Mouse (Mus musculus): ENCODE results near the gene March7.

March7 gene

DNA sequence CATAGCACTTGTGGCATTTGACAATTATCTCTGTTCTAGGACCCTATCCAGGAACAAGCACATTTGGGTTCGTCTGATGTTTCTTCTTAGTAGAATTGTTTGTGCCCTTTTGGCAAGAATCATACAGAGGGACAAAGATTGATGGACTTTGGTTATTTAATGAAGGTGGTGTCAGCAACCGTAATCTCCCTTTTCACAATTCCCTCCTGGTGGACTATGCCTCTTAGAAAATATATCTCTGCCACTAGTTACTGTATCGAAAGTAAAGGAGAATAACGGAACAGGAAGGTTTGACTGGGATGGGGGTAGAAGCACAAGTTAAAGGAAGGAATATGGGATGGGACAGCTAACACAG, 74.8 kb downstream of the March7 start, which contains the start of gene Cd302:
Gene Cd302, minus strand, starts transcription at position 22 of the 355 bp plus-strand sequence.
- in situ Hi-C loops (cut with MseI, MboI), result no loop called here

GRCm38 (mm10) chr2:60285107-60285617, 75.5 kb downstream of the March7 start:
- in situ Hi-C loops (cut with MseI, MboI), result no loop called here

GRCm38 (mm10) chr2:60288606-60289005, 78.9 kb downstream of the March7 start:
- in situ Hi-C loops (cut with MseI, MboI), result no loop called here

DNA sequence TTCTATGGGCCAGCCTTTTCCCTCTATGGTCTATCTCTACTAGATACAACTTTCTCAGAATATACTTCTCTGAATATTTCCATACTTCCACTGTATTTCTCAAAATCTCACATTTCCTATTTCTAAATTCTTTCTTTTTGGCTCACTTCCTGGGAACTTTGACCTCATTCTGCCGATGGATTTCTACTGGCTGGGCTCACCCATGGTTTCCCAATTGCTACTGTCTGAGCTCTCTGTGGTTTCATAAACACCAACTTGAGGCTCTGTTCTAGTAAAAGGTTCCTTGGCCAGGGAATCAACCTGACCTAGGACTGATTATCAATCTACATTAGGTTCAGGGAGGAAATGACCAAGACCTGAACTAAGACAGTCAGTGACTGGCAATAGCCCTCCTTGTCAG, 79.8 kb downstream of the March7 start:
- in situ Hi-C loops (cut with MseI, MboI), result no loop called here

DNA sequence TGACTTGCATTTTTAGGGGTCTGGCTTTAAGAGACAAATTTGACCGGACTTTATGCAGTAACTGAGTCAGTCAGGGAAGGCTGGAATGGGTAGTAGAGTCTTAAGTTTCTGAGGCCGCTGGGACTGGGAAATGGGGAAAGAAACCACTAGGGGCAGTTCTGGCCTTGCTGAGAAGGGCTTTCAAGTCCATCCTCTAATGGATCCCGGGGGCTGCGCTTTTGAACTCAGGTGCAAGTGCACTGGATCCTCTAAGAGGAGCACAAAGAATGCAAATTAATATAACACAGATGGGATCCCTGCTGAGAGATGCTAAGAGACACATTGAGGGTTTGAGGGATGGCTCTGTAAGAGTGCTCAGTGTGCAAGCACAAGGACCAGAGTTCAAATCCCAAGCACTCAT, 81.7 kb downstream of the March7 start:
- in situ Hi-C loops (cut with MseI, MboI), result no loop called here

DNA sequence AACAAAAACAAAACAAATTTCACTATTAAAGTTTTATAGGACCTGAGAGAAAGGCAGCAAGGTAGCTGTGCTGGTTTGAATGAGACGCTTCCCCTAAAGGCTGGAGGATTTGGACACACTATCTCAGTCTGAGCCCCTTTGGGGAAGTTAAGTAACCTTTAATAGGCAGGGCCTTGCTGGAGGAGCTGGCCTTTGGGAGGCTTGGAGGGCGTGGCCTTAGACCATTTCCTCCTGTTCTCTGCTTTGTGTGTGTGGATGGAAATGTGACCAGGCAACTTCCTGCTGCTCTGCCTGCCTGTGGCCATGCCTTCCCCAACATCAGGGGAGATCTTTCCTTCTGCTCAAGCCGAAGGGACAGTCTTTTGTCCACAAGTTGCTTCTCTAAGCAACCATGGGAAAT, 88.6 kb downstream of the March7 start:
- in situ Hi-C loops (cut with MseI, MboI), result no loop called here

DNA sequence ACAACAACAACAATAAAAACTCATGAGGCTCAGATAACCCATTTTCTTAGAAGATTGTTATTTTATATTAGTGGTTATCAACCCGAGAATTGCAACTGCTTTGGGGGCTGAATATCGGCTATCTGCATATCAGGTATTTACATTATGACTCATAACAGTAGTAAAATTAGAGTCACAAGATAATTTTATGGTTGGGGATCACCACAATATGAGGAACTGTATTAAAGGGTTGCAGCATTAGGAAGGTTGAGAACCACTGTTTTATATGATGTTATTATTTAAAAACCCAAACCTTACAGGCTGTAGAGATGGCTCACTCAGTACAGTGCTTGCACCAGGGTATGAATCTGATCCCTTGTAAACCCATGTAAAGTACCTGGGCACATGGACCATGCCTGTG, 89.6 kb downstream of the March7 start:
- in situ Hi-C loops (cut with MseI, MboI), result no loop called here
